Mouse (Mus musculus) olfactory bulb, adult 2 months (tissue): ENCODE data around the gene Iqsec1.

Experiments used
- CTCF ChIP-seq: fragments of 200-500 bp; IDR thresholded peaks from 2 replicates; pipeline ENCODE4 v1.5.1; 2012; ENCODE audit warnings: low read depth, mild to moderate bottlenecking, low read length, moderate library complexity; ENCODE audit not compliant: insufficient read depth
- POLR2A ChIP-seq: fragments of 200-500 bp; IDR thresholded peaks from 2 replicates; pipeline ENCODE4 v1.6.1; 2012; ENCODE audit warnings: mild to moderate bottlenecking, low read depth, low read length, moderate library complexity; ENCODE audit not compliant: insufficient read depth

GRCm38 (mm10) chr6:91020810-91021209, 32.3 kb upstream of the Iqsec1 start:
- TF ChIP-seq CTCF = no peak
- TF ChIP-seq POLR2A = no peak
